Mouse (Mus musculus) limb, embryonic 11.5 days (tissue): ENCODE measurements at regions not wholly inside any gene's neighbourhood (a gene's known extent, or its start where the extent isn't known, plus 50 kb on each side); places are given as distances from the start of the nearest gene placed in this dataset.
"Not testable (repeated sequence)": the region's sequence is repeated elsewhere in the genome, so short reads cannot be mapped to it uniquely, and the experiment has no call there.

Experiments
- ATAC-seq: fragments of 200-750 bp; cut with Nextera tagmentation; 2 replicates; pipeline ENCODE4 v1.8.0; 2017; ENCODE audit warnings: low read depth; ENCODE audit not compliant: insufficient number of reproducible peaks, low FRiP score, low TSS enrichment
- DNase-seq: peaks from one replicate; pipeline ENCODE4 v3.0.0-alpha.2; 2015; ENCODE audit warnings: low spot score
- H3K27ac ChIP-seq: fragments of 300-500 bp; sonication (generic); replicated peaks from 2 replicates; pipeline ENCODE4 v1.5.1; 2014; ENCODE audit warnings: low read depth, mild to moderate bottlenecking, low read length
- H3K27me3 ChIP-seq: fragments of 300-500 bp; sonication (generic); 2 replicates; pipeline ENCODE4 v1.6.1; 2014; ENCODE audit warnings: mild to moderate bottlenecking, low read length, mixed read lengths; ENCODE audit not compliant: control insufficient read depth, insufficient read depth
- H3K36me3 ChIP-seq: fragments of 300-500 bp; sonication (generic); 2 replicates; pipeline ENCODE4 v1.6.1; 2014; ENCODE audit warnings: mild to moderate bottlenecking, low read length, moderate library complexity, mixed read lengths; ENCODE audit not compliant: control insufficient read depth, insufficient read depth
- H3K4me1 ChIP-seq: fragments of 300-500 bp; sonication (generic); 2 replicates; pipeline ENCODE4 v1.6.1; 2014; ENCODE audit warnings: low read length, mixed read lengths; ENCODE audit not compliant: control insufficient read depth, insufficient read depth
- H3K4me2 ChIP-seq: fragments of 300-500 bp; sonication (generic); 2 replicates; pipeline ENCODE4 v1.6.1; 2014; ENCODE audit warnings: low read depth, mild to moderate bottlenecking, moderate library complexity; ENCODE audit not compliant: severe bottlenecking
- H3K4me3 ChIP-seq: fragments of 300-500 bp; sonication (generic); 2 replicates; pipeline ENCODE4 v1.5.1; 2014; ENCODE audit warnings: low read depth, low read length
- H3K9ac ChIP-seq: fragments of 300-500 bp; sonication (generic); 2 replicates; pipeline ENCODE4 v1.6.1; 2014; ENCODE audit warnings: mild to moderate bottlenecking, low read length
- H3K9me3 ChIP-seq: fragments of 300-500 bp; sonication (generic); 2 replicates; pipeline ENCODE4 v1.6.1; 2016; ENCODE audit warnings: low read length; ENCODE audit not compliant: control insufficient read depth
- WGBS: fragments of 180-500 bp; shearing (Covaris S2); extraction: QIAGEN DNeasy Blood & Tissue Kit; methylation state at CpG from one replicate; pipeline ENCODE4 v1.1.7; 2014; 5-methylcytosine and 5-hydroxymethylcytosine counted together

DNA sequence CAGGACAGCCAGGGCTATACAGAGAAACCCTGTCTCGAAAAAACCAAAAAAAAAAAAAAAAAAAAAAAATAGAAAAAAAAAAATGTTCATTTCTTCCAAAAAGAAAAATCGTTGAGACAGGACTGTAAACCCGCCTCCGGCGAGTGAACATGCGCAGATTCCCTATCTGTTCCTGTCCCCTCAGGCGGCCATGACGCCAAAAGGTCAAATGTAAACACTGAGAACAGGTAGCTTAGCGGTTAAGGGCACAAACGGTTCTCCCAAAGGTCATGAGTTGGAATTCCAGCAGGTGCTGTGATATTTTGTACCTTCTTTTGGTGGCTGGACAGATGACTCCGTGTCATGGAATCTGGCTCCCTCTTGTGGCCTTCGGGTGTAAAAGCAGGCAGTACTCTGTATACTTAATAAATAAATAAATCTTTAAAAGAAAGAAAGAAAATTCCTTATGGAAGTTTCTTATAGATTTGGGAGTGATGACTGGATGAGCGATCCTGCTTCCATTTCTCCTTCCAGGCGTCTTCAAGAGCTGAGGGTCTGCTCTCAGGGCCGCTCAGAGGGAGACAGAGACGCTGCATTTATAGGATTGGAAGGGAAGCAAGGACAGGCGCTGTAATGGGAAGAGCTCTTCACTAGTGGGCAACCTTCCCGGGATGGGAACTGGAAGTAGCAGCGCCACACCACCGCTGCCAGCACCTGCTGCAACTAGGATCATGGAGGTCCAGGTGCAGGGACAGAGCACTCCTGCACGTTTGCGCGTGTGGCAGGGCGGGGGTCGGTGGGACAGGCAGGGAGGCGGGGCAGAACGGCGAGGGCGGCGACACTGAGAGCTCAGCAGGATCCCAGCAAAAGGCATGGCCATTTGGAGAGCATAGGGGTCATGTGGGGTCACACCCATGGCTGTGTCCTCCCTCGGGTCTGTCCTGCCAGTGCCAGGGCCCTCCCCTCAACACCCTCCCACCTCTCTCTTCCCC is 189.2 kb upstream of the Gm10767 start:
- not testable (repeated sequence) for H3K4me3 ChIP-seq, ATAC-seq, H3K9me3 ChIP-seq

GRCm38 (mm10) chr13:66711010-66711409 is 193.7 kb upstream of the Gm10767 start:
- WGBS = 65% methylated on average over 3 of the region's 3 CpGs
- ATAC-seq, H3K4me1 ChIP-seq: not testable (repeated sequence)

More for the DNA sequence above, 189.2 kb upstream of the Gm10767 start:
- H3K4me2 ChIP-seq, H3K4me1 ChIP-seq, H3K27ac ChIP-seq, DNase-seq, H3K27me3 ChIP-seq, H3K36me3 ChIP-seq, H3K9ac ChIP-seq: not testable (repeated sequence)
- WGBS = 37% methylated on average over 27 of the region's 31 CpGs

GRCm38 (mm10) chr13:66697983-66698535 is 206.7 kb upstream of the Gm10767 start:
- not testable (repeated sequence) for H3K4me1 ChIP-seq, DNase-seq, H3K36me3 ChIP-seq, H3K4me3 ChIP-seq, H3K27me3 ChIP-seq, H3K4me2 ChIP-seq, H3K9me3 ChIP-seq, ATAC-seq, H3K9ac ChIP-seq, H3K27ac ChIP-seq
- 83% methylated on average over 4 of the region's 4 CpGs for WGBS

More at GRCm38 (mm10) chr13:66711010-66711409, 193.7 kb upstream of the Gm10767 start:
- H3K4me3 ChIP-seq, H3K36me3 ChIP-seq, H3K27me3 ChIP-seq, H3K27ac ChIP-seq, H3K9me3 ChIP-seq, DNase-seq, H3K4me2 ChIP-seq, H3K9ac ChIP-seq: not testable (repeated sequence)

- H3K4me2 ChIP-seq, H3K36me3 ChIP-seq, H3K4me3 ChIP-seq, H3K4me1 ChIP-seq, H3K27ac ChIP-seq, H3K9ac ChIP-seq, H3K27me3 ChIP-seq, DNase-seq, ATAC-seq, H3K9me3 ChIP-seq: not testable (repeated sequence)
- WGBS = 71% methylated on average over 6 of the region's 6 CpGs
Observed at GRCm38 (mm10) chr13:66680766-66681165, 223.9 kb upstream of the Gm10767 start.

DNA sequence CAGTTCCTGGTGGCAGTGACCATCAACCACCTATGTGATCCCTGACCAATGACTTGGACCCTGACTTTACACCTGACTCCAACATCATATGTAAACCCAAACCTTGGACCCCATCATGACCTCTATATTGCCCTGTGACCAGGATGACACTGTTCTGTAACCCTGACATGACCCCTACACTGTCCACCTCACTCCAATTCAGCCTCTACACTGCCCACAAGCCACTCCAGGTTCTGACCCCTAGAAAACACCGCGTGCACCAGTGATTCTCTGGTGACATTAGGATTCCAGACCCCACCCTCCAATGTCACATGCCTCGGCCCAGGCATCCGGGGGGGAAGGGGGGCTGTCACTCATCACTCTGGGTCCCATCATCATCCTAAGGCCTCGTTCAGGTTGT is 201.3 kb upstream of the 2410141K09Rik start:
- not testable (repeated sequence) for ATAC-seq, DNase-seq
- WGBS = 90% methylated on average over 5 of the region's 5 CpGs

DNA sequence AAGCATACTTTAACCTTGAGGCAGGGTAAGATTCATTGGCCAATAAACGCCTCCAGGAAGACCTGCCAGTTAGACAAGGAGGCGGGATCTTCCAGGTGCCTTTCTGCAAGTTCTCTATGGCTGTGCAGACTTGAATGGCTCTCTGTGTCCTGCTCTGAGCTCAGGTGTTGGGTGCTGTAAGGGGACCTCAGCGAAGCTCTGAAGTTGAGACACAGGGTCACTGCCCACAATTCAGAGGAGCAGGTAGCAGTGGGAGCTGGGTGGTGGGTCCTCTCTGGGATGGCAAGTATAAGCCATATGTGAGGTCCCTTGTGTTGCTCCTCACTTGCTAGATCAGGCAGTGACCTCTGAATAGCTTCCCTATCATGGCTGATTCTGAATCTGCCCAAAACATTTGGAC is 184.8 kb upstream of the 2410141K09Rik start:
- H3K4me2 ChIP-seq, H3K36me3 ChIP-seq, H3K4me1 ChIP-seq, H3K27me3 ChIP-seq, H3K4me3 ChIP-seq, DNase-seq, H3K9ac ChIP-seq, H3K27ac ChIP-seq, ATAC-seq, H3K9me3 ChIP-seq: not testable (repeated sequence)
- WGBS = 66% methylated on average over 3 of the region's 3 CpGs

More for the DNA sequence above, 201.3 kb upstream of the 2410141K09Rik start:
- H3K4me2 ChIP-seq, H3K9me3 ChIP-seq, H3K4me1 ChIP-seq, H3K36me3 ChIP-seq, H3K27me3 ChIP-seq, H3K9ac ChIP-seq, H3K4me3 ChIP-seq, H3K27ac ChIP-seq: not testable (repeated sequence)

- 95% methylated on average over 11 of the region's 11 CpGs for WGBS
- not testable (repeated sequence) for DNase-seq, H3K9ac ChIP-seq, H3K36me3 ChIP-seq, H3K4me3 ChIP-seq, H3K27ac ChIP-seq, H3K27me3 ChIP-seq, H3K9me3 ChIP-seq, ATAC-seq, H3K4me1 ChIP-seq, H3K4me2 ChIP-seq
Observed at GRCm38 (mm10) chr13:66586041-66586440, 145.1 kb upstream of the 2410141K09Rik start.

- not testable (repeated sequence) for ATAC-seq, H3K9ac ChIP-seq, H3K27me3 ChIP-seq, DNase-seq, H3K4me2 ChIP-seq, H3K36me3 ChIP-seq, H3K27ac ChIP-seq, H3K4me1 ChIP-seq, H3K9me3 ChIP-seq, H3K4me3 ChIP-seq
- 80% methylated on average over 4 of the region's 4 CpGs for WGBS
Observed at GRCm38 (mm10) chr13:66563616-66564015, 122.7 kb upstream of the 2410141K09Rik start.
